Mouse (Mus musculus) brain, embryonic 14.5 days (tissue): ENCODE measurements around the gene Syne3. TPM values are rescaled to one million over a fixed set of nuclear protein-coding genes. Genes with fewer than 3 reads are reported as not detected.
A peak's percentile ranks its signal among the peaks of the same experiment; 100 is the strongest.

Experiments
- DNase-seq: peaks from one replicate; pipeline ENCODE4 v3.0.0-alpha.2; 2011; ENCODE audit warnings: low read depth
- CTCF ChIP-seq: fragments of 200-500 bp; IDR thresholded peaks from 2 replicates; pipeline ENCODE4 v1.5.1; 2012; ENCODE audit warnings: inconsistent platforms, mild to moderate bottlenecking, moderate library complexity, borderline replicate concordance; ENCODE audit not compliant: insufficient read depth, insufficient read length; ENCODE audit errors: extremely low read depth
- POLR2A ChIP-seq: fragments of 200-500 bp; IDR thresholded peaks from 2 replicates; pipeline ENCODE4 v1.6.1; 2012; ENCODE audit warnings: mild to moderate bottlenecking, inconsistent platforms, borderline replicate concordance; ENCODE audit not compliant: poor library complexity, insufficient read depth, insufficient read length, severe bottlenecking; ENCODE audit errors: extremely low read depth
- polyA plus RNA-seq: library from polyadenylated mRNA; depleted of rRNA; stranded (reverse); fragments of >200 nt; gene quantifications from 2 replicates; pipeline ENCODE4 v1.2.3, GENCODE M21; 2012

Gene Syne3
- polyA plus RNA-seq, 1 experiment: 0.44 TPM

DNA sequence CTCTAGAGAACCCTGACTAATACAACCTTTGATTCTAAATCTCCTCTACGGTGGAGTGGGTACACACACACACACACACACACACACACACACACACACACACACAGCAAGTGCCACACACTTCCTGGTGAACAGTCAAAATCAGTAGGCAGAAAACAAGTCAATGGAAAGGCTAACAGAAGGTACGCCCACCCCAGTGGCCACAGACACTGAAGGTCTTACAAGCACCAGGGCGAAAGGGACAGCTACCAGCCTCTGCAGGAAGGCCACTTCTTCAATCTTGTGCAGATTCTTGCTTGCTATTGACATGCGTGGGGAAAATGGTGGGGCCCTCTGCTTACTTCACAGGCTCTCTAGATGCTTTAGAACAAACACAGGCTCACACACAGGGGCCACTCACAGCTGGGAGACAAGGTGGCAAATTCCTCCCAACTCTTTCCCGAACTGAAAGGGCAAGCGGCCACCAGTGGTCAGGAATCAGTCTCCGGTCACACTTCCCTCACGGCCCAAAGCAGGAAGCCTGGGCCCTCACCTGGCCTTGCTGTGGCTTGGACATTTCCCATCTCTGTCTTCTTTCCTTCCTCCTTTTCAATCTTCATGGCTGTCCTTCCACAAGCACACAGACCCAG is 11.9 kb upstream of the Syne3 start:
- no peak for TF ChIP-seq POLR2A
- no peak for TF ChIP-seq CTCF
- DNase-seq: no peak

DNA sequence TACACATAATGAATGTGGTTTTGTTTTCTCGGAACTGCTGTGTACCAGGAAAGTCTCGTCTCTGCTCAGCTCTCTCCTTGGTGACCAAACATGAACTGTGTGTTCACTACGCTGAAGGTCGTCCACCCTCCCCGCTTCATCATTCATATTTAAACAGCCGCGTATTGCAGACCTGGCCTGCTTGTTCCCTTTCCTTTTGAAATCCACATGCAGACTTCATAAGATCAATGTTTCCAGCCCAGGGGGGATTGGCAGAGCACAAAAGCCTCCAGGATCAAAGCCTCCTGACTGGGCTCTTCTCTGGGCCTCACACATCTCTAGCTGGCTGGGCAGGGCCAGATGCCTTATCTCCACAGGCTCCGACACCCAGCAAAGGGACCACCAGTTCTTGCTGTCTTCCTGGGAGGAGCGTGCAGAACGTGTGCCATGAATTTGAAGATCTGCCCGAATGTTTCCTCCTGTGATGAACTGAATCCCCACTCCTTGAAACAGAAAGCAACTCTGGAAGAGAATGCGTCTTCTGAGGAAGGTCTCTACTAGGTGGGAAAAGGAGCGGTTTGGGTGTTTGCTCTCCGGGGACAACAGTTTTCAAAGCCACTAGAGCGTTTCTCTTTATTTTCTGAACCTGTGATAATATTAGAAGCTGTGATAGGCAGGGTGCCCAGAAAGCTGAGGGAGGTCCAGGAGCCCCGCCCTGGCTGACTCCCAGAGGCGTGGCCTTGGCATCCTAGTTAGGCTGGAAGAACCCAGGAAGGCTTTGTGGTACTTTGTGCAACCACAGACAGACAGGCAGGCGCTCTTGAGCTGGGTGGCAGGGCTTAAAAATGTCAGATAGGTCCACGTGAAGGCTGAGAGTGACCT is 10.0 kb upstream of the Syne3 start:
- TF ChIP-seq POLR2A (no peak), CTCF (no peak)
- peak; percentile 71 for DNase-seq

DNA sequence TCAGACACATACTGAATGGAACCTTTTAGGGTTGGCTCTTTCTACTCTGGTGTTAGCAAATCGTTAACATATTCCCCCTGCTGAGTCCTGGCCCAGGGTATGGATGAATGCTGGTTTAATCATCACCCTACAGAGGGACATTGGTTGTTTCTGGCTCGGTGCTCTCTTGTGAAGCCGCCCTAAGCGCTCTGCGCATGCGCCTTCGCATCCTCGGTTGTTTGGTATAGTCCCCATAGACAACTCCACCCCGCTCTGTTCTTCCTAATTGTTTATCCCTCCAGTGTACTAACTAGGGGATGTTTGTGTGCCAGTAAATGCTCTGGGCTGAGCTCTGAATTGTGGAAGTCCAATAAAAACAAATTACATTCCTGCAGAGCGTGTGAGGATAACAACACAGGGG is 7.0 kb upstream of the Syne3 start:
- DNase-seq: peak; percentile 57
- TF ChIP-seq POLR2A (no peak), CTCF (no peak)

- peak; percentile 58 for DNase-seq
- no peak for TF ChIP-seq POLR2A
- no peak for TF ChIP-seq CTCF
These were observed 6.6 kb upstream of the Syne3 start for GRCm38 (mm10) chr12:105016199-105016598.

GRCm38 (mm10) chr12:105013065-105013464 is 3.5 kb upstream of the Syne3 start:
- peak; percentile 14 for DNase-seq
- TF ChIP-seq POLR2A (no peak), CTCF (no peak)

DNA sequence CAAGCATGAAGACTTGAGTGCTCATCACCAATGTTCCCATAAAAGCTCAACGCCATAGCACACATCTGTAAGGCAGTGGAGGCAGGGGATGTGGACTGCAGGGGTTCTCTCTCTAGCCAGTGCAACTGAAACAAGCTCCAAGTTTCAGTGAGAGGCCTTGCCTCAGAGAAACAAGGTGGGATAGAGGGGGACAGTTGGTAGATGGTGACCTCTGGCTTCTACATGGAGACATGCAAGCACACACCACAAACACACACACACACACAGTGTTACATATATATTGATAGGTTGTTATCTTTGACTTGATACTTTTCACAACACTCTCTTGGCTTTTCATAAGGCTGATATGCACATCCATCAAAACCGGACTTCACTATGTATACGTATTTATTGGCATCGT is 2.7 kb upstream of the Syne3 start:
- TF ChIP-seq CTCF (no peak), POLR2A (no peak)
- DNase-seq: no peak

- no peak for TF ChIP-seq POLR2A
- TF ChIP-seq CTCF: no peak
- no peak for DNase-seq
These were observed 2.0 kb upstream of the Syne3 start for GRCm38 (mm10) chr12:105011589-105011988.

DNA sequence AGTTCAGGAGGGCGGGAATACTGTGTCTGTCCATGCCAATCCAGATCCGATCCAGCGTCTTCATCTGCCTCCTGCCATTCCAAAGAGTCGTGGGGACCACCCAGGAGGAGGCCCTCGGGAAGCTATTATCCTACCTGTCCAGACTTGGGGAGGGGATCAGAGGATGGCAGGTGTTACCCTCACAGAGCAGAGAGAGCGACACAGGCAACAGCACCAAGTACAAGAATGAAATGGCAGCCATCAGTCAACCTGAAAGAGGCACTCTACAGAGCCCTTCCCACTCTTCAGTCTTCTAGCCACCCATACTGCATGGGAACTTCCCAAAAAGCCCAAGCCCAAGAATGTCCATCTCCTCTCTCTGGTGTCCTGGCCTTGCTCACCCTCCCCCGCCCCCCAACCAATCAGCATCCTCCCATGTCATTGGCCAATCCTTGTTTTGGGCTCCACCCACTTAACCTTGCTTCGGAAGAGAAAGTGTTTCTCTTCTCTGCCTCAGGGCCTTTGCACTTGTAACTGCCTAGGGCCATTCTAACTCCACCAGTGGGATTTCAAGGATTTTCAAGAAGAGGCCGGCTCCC is 693 bp upstream of the Syne3 start:
- no peak for DNase-seq
- no peak for TF ChIP-seq CTCF

DNA sequence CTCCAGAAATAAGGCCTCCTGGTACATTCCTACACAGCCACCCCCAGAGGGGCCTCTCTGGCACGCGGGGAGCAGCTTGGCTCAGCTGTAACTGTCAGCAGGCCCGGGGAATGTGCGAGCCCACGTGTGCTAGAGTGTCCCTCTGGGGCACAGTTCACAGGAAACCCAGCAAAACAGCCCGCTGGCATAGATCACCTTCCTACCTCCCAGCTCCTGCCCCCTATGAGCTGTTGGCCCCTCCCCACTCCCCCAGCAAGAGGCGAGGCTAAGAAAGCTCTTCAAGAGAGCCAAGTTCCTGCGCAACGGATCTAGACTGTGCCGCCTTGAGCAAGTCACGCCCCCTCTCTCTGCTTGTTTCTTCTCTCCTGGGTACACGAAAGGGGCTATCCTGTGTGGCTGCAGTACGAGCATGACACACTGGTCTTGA is 844 bp downstream of the Syne3 start:
- DNase-seq: peak; percentile 64
- TF ChIP-seq CTCF (no peak), POLR2A (no peak)

DNA sequence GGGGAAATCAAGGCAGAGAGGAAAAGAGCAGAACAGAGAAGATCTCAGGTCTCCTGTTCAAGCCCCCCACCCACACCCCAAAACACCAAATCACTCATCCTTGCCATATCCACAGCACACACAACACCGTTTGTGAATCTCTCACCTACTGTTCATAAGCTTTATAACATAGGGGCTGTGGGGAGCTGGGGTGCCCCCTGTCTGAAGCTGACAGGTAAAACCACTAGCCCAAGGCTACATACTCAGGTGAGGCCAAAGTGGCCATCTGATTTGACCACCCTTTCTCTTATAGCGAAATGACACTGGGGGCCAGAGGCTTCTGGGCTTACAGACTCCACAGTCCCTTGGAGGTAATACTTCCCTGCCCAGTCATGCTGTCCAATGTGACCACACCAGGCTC is 1.5 kb downstream of the Syne3 start:
- TF ChIP-seq POLR2A: no peak
- TF ChIP-seq CTCF: no peak
- no peak for DNase-seq

DNA sequence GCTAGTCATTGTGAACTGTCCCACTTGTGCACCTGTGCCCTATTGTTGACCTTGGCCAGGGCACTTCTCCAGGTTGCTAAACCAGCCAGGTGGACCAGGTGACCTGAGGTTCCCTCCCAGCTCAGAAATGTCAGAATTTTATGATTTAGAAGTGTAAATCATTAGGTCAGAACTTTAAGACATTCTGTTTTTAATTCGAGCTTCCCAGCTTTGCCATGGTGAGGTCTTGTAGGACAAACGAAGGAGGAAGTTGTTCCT is 4.0 kb downstream of the Syne3 start:
- TF ChIP-seq POLR2A (no peak), CTCF (no peak)
- DNase-seq: no peak

DNA sequence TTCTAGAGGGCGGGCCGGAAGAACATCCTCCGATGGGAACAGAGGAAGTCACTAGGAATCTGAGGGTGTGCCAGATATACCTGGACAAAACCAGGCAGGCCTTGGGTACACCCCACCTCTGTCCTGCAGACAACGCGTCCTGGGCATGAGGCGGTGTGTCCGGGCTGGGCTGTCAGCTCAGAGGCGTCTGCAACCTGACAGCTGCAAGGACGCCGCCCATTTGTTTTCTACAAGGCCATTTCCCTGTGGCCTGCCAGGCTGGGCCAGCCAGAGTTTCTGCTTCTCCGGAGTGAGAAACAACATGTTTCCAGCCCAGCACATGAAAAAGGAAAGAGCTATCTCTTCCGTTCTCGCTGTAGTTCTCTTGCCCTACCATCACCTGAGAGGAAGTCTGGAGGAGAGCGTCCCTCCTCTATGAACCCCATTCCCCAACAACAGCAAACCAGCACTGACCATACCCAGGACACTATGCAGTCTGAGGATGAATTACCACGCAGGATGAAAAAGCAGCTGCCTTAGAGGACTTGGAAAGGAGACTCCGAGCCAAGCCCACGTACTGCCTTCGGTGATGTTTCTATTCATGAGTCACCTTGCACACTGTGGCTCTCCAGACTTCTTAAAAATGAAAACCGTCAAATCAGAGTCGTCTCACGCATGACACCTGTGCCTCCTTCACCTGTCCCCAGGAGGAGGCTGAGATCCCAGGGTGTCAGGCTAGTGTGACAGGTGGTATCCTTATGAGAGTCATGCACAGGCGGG is 4.5 kb downstream of the Syne3 start:
- TF ChIP-seq POLR2A (no peak), CTCF (no peak)
- no peak for DNase-seq

GRCm38 (mm10) chr12:105003715-105004114 is 5.9 kb downstream of the Syne3 start:
- no peak for TF ChIP-seq CTCF
- TF ChIP-seq POLR2A: no peak
- DNase-seq: no peak
